Mouse (Mus musculus) stomach, postnatal 0 days (tissue): ENCODE measurements at regions not wholly inside any gene's neighbourhood (a gene's known extent, or its start where the extent isn't known, plus 50 kb on each side); places are given as distances from the start of the nearest gene placed in this dataset.

Source experiments
- CTCF ChIP-seq: IDR thresholded peaks from 2 replicates; pipeline ENCODE4 v1.5.1; 2016; ENCODE audit warnings: antibody characterized with exemption, low read depth, mild to moderate bottlenecking, moderate library complexity
- EP300 ChIP-seq: optimal IDR thresholded peaks from 2 replicates; pipeline ENCODE3; 2016; ENCODE audit warnings: antibody characterized with exemption

DNA sequence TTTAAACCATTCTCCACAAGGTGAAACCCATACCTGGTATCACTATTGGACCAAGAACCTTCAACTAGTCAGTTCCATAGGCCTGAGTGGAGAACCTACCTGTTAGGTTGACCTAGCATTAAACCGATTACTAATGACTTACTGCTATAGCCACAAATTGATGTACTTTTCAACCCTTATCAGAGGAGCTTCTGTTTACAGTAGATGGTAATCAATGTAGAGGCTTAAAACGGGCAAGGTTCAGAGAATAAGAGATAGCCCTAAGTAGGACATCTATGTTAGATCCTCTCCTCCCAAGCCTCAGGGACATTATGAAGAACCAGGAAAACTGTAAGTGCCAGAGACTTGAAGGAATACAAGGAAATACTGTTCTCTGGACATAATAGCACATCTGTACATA lies 108.1 kb upstream of the Pik3r1 start:
- TF ChIP-seq EP300 (no peak), CTCF (no peak)
